Mouse (Mus musculus): ENCODE measurements at regions not wholly inside any gene's neighbourhood (a gene's known extent, or its start where the extent isn't known, plus 50 kb on each side); places are given as distances from the start of the nearest gene placed in this dataset.
A peak's percentile ranks its signal among the peaks of the same experiment; 100 is the strongest.
"Not testable (repeated sequence)": the region's sequence is repeated elsewhere in the genome, so short reads cannot be mapped to it uniquely, and the experiment has no call there.

DNA sequence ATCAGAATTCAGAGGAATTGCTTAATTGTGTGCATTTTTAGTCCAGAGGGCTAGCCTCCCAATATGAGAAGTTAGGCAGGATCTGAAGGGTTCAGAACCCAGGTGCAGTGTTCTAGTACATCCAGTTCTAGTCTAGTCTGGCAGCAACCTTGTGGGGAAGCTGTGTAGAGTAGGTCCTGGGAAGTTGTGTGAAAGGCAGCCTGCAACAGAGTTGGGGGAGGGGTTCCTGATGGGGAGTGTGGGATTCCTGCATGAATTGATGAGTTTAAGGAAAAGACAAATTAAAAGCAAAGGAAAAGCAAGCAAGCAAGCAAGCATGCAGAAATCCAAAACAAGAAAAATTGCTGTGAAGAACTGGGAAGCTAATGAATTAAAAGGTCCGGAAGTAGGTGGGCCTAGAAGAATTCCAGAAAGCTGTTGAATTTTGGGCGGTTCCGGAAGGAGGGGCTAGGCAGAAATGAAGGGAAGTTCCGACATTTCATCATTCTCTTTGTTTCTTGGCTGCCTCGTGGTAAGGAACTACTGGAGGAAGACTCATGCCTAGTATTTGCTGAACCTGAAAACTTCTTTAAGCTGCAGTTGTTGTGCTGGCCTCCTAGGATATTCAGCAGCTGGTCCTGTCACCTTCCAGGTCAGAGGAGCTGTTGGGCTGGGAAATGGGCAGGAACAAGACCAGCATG is 95.0 kb upstream of the Tnfrsf8 start:
- H3K4me1 ChIP-seq (replicated peaks; ENCODE audit: low read depth, low read length) = peaks cover 14% of the 10 kb centered on the region
- no peak for TF ChIP-seq CTCF (conservative IDR thresholded peaks at IDR 0.05; ENCODE audit: low read length)
- TF ChIP-seq POU5F1 (IDR thresholded peaks at IDR 0.05; ENCODE audit: borderline replicate concordance, low read length) = no peak
- TF ChIP-seq NANOG (IDR thresholded peaks at IDR 0.05; ENCODE audit: borderline replicate concordance, low read length) = no peak
- H3K36me3 ChIP-seq (ENCODE audit: insufficient read depth, low read length) = peaks cover 12% of the 10 kb centered on the region
- peak overlapping the region; percentile 65 for H3K4me3 ChIP-seq (replicated peaks; ENCODE audit: low read length)
- no peaks in the 10 kb centered on the region for H3K27me3 ChIP-seq (ENCODE audit: insufficient read depth, low read length)
- 0 out of 2 replicates have a peak, but pooled peaks cover 3% of the 10 kb centered on the region for H3K9me3 ChIP-seq (ENCODE audit: low read length)

DNA sequence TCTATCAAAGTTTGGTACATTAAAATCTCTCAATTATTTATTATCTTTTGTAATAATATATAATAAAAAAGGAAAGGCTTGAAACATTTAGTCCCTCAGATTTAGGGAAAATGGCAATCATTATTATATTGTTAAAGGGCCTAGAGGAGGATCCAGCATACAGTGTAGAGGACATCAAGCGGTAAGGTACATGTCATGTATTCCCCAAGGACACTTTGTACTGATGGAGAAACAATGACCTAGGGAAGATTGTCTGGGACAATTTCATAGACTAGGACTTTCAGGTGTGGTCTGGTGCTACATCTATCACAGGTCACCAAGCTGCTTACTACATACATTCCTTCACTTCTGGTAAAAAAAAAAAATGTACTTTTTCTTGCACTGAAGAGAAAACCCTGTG is 91.1 kb upstream of the Tnfrsf8 start:
- H3K4me3 ChIP-seq (replicated peaks; ENCODE audit: low read length); H3K27me3 ChIP-seq (ENCODE audit: insufficient read depth, low read length); H3K4me1 ChIP-seq (replicated peaks; ENCODE audit: low read depth, low read length); H3K36me3 ChIP-seq (ENCODE audit: insufficient read depth, low read length); H3K9me3 ChIP-seq (ENCODE audit: low read length): not testable (repeated sequence)

DNA sequence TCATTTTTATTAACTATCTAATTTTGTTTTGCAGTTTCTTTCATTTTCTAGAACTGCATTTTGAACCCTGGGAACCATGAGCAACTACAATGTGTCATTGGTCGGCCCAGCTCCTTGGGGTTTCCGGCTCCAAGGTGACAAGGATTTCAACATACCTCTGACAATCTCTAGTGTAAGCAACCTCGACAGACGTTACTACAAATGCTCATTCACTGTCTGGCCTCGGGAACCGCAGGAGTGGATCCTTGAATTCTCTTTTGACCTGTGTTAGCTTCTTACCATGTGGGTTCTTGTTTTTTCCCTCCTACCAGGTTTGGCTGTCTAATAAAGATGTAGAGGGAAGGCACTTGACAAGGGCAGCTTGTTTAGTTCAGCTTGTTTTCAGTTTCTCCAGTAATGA is 89.3 kb upstream of the Tnfrsf8 start:
- not testable (repeated sequence) for H3K4me3 ChIP-seq (replicated peaks; ENCODE audit: low read length); H3K4me1 ChIP-seq (replicated peaks; ENCODE audit: low read depth, low read length); H3K36me3 ChIP-seq (ENCODE audit: insufficient read depth, low read length); H3K27me3 ChIP-seq (ENCODE audit: insufficient read depth, low read length); H3K9me3 ChIP-seq (ENCODE audit: low read length)

DNA sequence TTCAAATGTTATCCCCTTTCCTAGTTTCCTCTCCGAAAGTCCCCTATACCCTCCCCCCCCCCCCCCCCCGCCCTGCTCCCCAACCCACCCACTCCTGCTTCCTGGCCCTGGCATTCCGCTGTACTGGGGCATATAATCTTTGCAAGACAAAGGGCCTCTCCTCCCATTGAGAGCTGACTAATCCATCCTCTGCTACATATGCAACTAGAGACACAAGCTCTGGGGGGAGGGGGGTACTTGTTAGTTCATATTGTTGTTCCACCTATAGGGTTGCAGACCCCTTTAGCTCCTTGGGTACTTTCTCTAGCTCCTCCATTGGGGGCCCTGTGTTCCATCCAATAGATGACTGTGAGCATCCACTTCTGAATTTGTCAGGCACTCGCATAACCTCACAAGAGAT is 63.9 kb upstream of the Tnfrsf8 start:
- not testable (repeated sequence) for H3K27me3 ChIP-seq (ENCODE audit: insufficient read depth, low read length); H3K36me3 ChIP-seq (ENCODE audit: insufficient read depth, low read length); H3K4me3 ChIP-seq (replicated peaks; ENCODE audit: low read length); H3K9me3 ChIP-seq (ENCODE audit: low read length)
- peaks cover 15% of the 10 kb centered on the region for H3K4me1 ChIP-seq (replicated peaks; ENCODE audit: low read depth, low read length)

DNA sequence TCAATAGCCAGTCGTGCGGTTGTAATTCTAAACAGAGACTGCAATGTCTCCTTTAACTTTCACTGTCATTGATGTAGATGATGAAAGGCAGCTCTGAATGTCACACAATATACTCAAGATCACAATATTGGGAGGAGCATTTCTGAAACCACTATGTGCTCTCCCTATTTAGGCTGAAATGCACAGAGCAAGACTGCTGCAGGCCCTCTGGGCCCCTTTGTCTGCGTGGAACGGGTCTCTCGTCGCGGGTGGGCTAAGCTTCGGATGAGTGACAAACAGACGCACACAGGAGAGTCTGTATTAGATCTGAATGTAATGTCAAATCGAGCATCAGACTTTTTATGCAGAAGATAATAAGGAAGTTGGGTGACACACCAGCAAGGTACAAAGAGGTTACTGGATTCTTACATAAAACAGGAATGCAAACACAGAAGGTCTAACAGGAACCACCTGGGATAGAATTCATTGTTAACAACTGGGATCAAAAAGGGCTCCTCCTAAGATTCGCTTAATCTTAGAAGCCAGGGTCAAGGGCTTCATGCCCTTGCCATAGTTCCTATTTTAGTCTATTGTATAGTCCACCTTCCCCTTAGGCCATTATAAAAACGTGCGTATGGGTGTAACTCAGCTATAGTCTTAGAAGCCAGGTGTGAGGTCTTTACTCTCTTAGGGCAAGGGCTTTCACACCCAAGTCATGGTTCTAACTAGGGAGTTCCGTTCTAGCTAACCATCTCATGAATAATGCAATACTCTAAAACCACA is 62.5 kb upstream of the Tnfrsf8 start:
- not testable (repeated sequence) for H3K27me3 ChIP-seq (ENCODE audit: insufficient read depth, low read length); H3K4me3 ChIP-seq (replicated peaks; ENCODE audit: low read length); H3K36me3 ChIP-seq (ENCODE audit: insufficient read depth, low read length); H3K9me3 ChIP-seq (ENCODE audit: low read length)
- H3K4me1 ChIP-seq (replicated peaks; ENCODE audit: low read depth, low read length) = peaks cover 15% of the 10 kb centered on the region

DNA sequence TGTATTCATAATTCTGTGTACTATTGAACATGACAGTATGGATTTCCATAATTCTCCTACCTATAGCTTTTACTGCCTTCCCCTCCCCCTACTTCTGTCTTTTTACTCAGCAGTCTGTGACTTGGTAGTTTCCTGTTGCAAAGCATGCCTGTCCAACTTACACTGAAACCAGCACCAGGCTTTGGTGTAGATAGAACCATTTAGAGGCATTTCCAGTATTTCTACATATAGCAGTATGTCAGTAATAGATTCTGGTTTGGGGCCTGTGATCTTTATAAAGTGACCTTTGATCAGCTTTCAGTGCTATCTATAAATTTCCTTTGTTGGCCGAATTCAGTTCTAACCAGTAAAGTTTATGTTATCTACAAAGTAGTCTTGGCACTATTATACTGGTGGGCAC is 54.8 kb upstream of the Tnfrsf8 start:
- H3K27me3 ChIP-seq (ENCODE audit: insufficient read depth, low read length) = no peaks in the 10 kb centered on the region
- no peaks in the 10 kb centered on the region for H3K36me3 ChIP-seq (ENCODE audit: insufficient read depth, low read length)
- H3K4me3 ChIP-seq (replicated peaks; ENCODE audit: low read length) = no peak overlapping the region
- peaks cover 39% of the 10 kb centered on the region for H3K9me3 ChIP-seq (ENCODE audit: low read length)
- TF ChIP-seq NANOG (IDR thresholded peaks at IDR 0.05; ENCODE audit: borderline replicate concordance, low read length) = no peak
- no peak for TF ChIP-seq CTCF (conservative IDR thresholded peaks at IDR 0.05; ENCODE audit: low read length)
- TF ChIP-seq POU5F1 (IDR thresholded peaks at IDR 0.05; ENCODE audit: borderline replicate concordance, low read length) = no peak
- H3K4me1 ChIP-seq (replicated peaks; ENCODE audit: low read depth, low read length) = no peaks in the 10 kb centered on the region

DNA sequence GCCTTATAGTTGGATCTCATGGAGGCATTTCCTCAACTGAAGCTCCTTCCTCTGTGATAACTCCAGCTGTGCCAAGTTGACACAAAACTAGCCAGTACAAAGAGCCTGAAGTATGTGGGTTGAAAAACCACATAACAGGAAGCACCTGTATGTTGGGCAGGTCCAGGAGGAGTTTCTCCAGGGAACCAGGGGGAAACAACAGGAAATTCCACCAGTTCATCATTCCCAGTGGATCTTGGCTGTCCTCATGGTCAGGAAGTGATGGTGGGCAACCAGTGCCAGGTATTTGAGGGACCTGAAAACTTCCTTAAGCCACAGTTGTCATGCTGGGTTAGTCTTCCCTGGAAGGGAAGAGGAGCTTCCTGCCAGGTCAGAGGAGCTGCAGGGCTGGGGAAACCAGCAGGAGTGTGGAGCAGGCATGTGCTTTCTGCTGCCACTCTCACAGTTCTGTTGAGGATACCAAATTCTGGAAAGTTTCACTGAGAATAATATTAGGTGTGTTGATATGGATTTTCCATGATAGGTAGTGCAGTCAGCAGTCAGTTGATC is 52.4 kb upstream of the Tnfrsf8 start:
- H3K27me3 ChIP-seq (ENCODE audit: insufficient read depth, low read length) = no peaks in the 10 kb centered on the region
- peaks cover 54% of the 10 kb centered on the region for H3K9me3 ChIP-seq (ENCODE audit: low read length)
- H3K36me3 ChIP-seq (ENCODE audit: insufficient read depth, low read length) = no peaks in the 10 kb centered on the region
- H3K4me1 ChIP-seq (replicated peaks; ENCODE audit: low read depth, low read length) = no peaks in the 10 kb centered on the region
- no peak overlapping the region for H3K4me3 ChIP-seq (replicated peaks; ENCODE audit: low read length)
- no peak for TF ChIP-seq CTCF (conservative IDR thresholded peaks at IDR 0.05; ENCODE audit: low read length)
- no peak for TF ChIP-seq POU5F1 (IDR thresholded peaks at IDR 0.05; ENCODE audit: borderline replicate concordance, low read length)
- TF ChIP-seq NANOG (IDR thresholded peaks at IDR 0.05; ENCODE audit: borderline replicate concordance, low read length) = no peak

DNA sequence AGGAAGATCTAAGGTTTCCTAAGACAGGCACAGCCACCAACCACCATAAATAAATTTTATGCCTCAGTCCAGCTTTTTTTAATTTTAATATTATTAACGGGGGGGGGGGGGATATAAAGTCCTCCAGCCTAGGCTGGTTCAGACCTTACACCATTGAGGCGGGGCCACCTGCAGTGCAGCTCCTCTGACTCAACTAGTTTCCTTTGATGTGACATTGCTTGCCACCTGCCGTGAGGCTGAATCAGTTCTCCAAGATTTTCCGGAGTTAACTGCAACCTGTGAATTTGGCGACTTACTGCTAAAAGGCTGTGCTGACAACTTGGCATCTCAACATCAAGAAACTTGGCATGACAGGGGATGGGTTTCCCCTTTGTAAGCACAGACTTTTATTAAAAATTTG is 51.3 kb upstream of the Tnfrsf8 start:
- no peaks in the 10 kb centered on the region for H3K27me3 ChIP-seq (ENCODE audit: insufficient read depth, low read length)
- no peak for TF ChIP-seq POU5F1 (IDR thresholded peaks at IDR 0.05; ENCODE audit: borderline replicate concordance, low read length)
- TF ChIP-seq CTCF (conservative IDR thresholded peaks at IDR 0.05; ENCODE audit: low read length) = no peak
- no peak for TF ChIP-seq NANOG (IDR thresholded peaks at IDR 0.05; ENCODE audit: borderline replicate concordance, low read length)

DNA sequence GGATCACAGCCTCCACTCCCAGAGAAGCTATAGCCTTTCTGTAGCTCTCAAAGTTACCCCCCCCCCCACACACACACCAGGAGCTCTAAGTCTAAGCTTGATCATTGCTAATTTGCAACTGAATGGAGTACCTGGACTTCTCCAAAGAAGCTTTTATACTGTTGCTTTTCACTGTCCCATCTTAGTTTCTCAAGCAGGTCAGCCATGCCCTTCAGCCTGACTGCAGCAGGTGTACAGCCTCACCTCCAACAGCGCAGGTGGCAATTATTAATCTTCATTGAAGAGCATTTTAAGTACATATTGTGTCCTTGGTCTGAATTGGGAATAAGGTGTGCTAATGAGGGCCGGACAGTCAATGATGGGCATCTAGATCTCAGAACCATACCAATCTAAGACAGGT is 50.8 kb upstream of the Tnfrsf8 start:
- H3K36me3 ChIP-seq (ENCODE audit: insufficient read depth, low read length); H3K27me3 ChIP-seq (ENCODE audit: insufficient read depth, low read length); H3K4me1 ChIP-seq (replicated peaks; ENCODE audit: low read depth, low read length); H3K4me3 ChIP-seq (replicated peaks; ENCODE audit: low read length): not testable (repeated sequence)
- peaks cover 60% of the 10 kb centered on the region for H3K9me3 ChIP-seq (ENCODE audit: low read length)

More for the DNA sequence above, 51.3 kb upstream of the Tnfrsf8 start:
- H3K36me3 ChIP-seq (ENCODE audit: insufficient read depth, low read length) = no peaks in the 10 kb centered on the region
- H3K4me3 ChIP-seq (replicated peaks; ENCODE audit: low read length) = no peak overlapping the region
- H3K9me3 ChIP-seq (ENCODE audit: low read length) = peaks cover 55% of the 10 kb centered on the region
- no peaks in the 10 kb centered on the region for H3K4me1 ChIP-seq (replicated peaks; ENCODE audit: low read depth, low read length)

Measured in E14TG2a.4 (cell line).